Mouse (Mus musculus) lung, embryonic 15.5 days (tissue): Measurements from ENCODE around the gene Cacng3. TPM values are rescaled to one million over a fixed set of nuclear protein-coding genes. Genes with fewer than 3 reads are reported as not detected.
A peak's percentile ranks its signal among the peaks of the same experiment; 100 is the strongest.

Source experiments
- ATAC-seq: fragments of 200-750 bp; cut with Nextera tagmentation; 2 replicates; pipeline ENCODE4 v1.8.0; 2017; ENCODE audit warnings: moderate number of reproducible peaks, borderline replicate concordance; ENCODE audit not compliant: low FRiP score, low TSS enrichment; ENCODE audit errors: extremely low read depth
- H3K27ac ChIP-seq: fragments of 300-500 bp; sonication (generic); 2 replicates; pipeline ENCODE4 v1.5.1; 2015; ENCODE audit warnings: moderate library complexity, mild to moderate bottlenecking, inconsistent platforms
- H3K27me3 ChIP-seq: fragments of 300-500 bp; sonication (generic); 2 replicates; pipeline ENCODE4 v1.6.1; 2015; ENCODE audit warnings: inconsistent platforms
- H3K36me3 ChIP-seq: fragments of 300-500 bp; sonication (generic); 2 replicates; pipeline ENCODE4 v1.6.1; 2015; ENCODE audit warnings: inconsistent platforms
- H3K4me1 ChIP-seq: fragments of 300-500 bp; sonication (generic); 2 replicates; pipeline ENCODE4 v1.6.1; 2015; ENCODE audit warnings: inconsistent platforms
- H3K4me2 ChIP-seq: fragments of 300-500 bp; sonication (generic); 2 replicates; pipeline ENCODE4 v1.6.1; 2015; ENCODE audit warnings: inconsistent platforms, mild to moderate bottlenecking, moderate library complexity
- H3K4me3 ChIP-seq: fragments of 300-500 bp; sonication (generic); 2 replicates; pipeline ENCODE4 v1.5.1; 2015; ENCODE audit warnings: mild to moderate bottlenecking, inconsistent platforms
- H3K9ac ChIP-seq: fragments of 300-500 bp; sonication (generic); 2 replicates; pipeline ENCODE4 v1.6.1; 2015; ENCODE audit warnings: inconsistent platforms
- H3K9me3 ChIP-seq: fragments of 300-500 bp; sonication (generic); 2 replicates; pipeline ENCODE4 v1.6.1; 2016; ENCODE audit warnings: inconsistent platforms
- WGBS: fragments of 180-500 bp; shearing (Covaris S2); methylation state at CpG from one replicate; pipeline ENCODE4 v1.1.7; 2015; 5-methylcytosine and 5-hydroxymethylcytosine counted together
- polyA plus RNA-seq: library from polyadenylated mRNA; unstranded; fragments of >200 nt; fragmentation: Nextera tagmentation; extraction: Ambion mirVana; gene quantifications from 2 replicates; pipeline ENCODE4 v1.2.1, GENCODE M21; 2015

The Cacng3 gene
- polyA plus RNA-seq: 0.10 and 0.13 TPM in 2 replicates

DNA sequence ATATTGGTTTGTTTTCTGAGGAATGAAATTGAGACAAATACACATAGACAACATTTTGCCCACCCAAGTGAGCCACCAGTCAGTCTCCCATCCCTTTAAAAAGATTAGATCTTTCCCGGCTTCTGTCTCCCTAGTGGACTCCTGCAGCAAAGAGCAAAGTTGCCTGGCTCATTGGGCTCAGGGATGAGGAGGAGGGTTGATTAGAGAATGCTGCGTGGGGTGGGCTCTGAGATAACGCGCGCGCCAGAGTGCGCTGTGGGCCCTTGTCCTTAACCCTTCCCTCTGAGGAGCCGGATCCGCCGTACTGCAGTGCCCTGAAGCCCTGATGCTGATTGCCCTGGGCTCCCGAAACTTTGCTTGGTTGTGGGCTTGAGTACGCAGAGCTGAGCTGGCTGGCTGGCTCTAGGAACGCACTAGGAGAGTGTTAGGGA lies at the start of gene Cacng3:
Cacng3 (plus strand) TSS at position 51 of the 431 bp plus-strand sequence.
- H3K9me3 ChIP-seq: no peaks in the 10 kb centered on the region
- WGBS: 16% methylated on average over 13 of the region's 13 CpGs
- H3K4me2 ChIP-seq: peak within 1 kb of the TSS; percentile 43
- H3K4me3 ChIP-seq: no peak within 1 kb of the TSS
- peaks cover 15% of the 10 kb centered on the region for H3K27me3 ChIP-seq
- H3K4me1 ChIP-seq: peaks cover 6% of the 10 kb centered on the region; the same call in 1 of the 2 replicates
- no peak for ATAC-seq
- no peaks in the 10 kb centered on the region for H3K36me3 ChIP-seq
- no peak within 1 kb of the TSS for H3K27ac ChIP-seq
- H3K9ac ChIP-seq: no peak within 1 kb of the TSS

DNA sequence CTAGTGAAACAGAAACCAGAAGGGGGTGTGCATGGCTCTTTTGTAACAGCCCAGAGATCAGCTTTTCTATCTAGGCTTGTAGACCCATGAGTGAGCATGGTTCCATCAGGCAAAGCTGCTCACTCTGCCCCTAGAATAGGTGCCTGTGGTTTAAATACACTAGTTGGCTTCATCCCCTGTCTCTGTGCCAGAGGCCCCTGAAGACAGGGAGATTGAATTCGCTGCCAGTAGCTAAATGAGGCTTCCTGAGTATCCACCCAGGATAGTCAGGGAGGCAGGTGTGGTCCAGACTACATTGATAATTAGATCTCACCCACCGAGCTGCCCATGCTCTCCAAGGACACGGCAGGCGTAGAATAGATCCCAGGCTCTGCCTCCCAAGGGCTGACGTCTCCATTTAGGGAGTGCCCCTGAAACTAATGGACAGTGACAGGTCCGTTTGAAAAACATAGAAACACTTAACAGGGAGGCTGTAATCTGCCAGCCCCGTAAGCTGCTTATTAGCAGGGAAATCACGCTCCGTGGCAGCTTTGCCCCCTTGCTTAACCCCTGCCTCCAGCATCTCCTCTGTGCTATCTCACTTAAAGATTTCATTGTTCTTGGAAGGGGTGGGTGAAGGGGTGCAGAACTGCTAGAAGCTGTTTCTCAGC lies 48.0 kb upstream of the Cacng3 start:
- Histone ChIP-seq H3K9ac (no peak overlapping the region), H3K4me3 (no peak overlapping the region), H3K27ac (no peak overlapping the region), H3K4me2 (no peak overlapping the region), H3K4me1 (no peaks in the 10 kb centered on the region), H3K9me3 (no peaks in the 10 kb centered on the region), H3K36me3 (no peaks in the 10 kb centered on the region), H3K27me3 (no peaks in the 10 kb centered on the region)
- WGBS: 56% methylated on average over 9 of the region's 9 CpGs
- no peak for ATAC-seq

DNA sequence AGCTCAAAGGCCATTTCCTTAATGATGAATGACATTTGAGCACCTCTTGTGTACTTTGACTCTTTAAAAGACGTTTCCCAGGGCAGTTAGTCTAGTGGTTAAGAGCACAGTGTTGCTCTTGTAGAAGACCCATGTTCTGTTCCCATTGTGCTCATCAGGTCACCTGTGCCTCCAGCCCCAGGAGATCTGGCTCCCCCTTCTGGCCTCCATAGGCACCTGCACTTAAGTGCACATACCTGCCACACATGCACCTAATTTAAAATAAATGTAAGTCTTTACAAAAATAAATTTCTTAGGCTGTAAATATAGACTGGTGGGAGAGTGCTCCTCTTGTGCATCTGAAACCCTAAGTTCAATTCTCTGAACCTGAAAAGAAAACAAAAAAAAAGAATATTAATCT lies 46.5 kb upstream of the Cacng3 start:
- Histone ChIP-seq H3K9me3 (no peaks in the 10 kb centered on the region), H3K27me3 (no peaks in the 10 kb centered on the region), H3K27ac (no peak overlapping the region), H3K4me3 (no peak overlapping the region), H3K4me2 (no peak overlapping the region), H3K9ac (no peak overlapping the region), H3K36me3 (no peaks in the 10 kb centered on the region), H3K4me1 (no peaks in the 10 kb centered on the region; the same call in 1 of the 2 replicates)
- WGBS: 35% methylated on average over 1 of the region's 1 CpGs
- no peak for ATAC-seq

DNA sequence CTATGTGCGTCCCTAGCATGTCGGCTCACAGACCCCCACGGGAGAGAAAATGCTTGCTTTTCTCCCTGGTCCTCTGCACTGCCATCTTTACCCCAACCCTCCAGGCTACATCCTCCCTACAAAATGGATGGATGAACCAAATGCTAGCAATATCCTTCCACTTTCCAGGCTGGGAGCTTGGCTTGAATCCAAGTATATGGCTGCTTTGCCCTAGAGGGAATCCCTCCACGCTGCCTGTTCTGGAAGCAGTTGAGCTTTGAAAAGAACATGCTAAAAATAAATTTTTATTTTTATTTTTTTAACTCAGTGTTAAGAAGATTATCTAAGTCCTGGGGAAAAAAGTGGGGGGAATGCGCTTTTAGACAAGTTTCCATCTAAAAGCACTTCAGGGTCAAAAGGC lies 42.2 kb upstream of the Cacng3 start:
- WGBS: 81% methylated on average over 5 of the region's 5 CpGs
- no peaks in the 10 kb centered on the region for H3K36me3 ChIP-seq
- ATAC-seq: no peak
- no peak overlapping the region for H3K27ac ChIP-seq
- H3K9me3 ChIP-seq: no peaks in the 10 kb centered on the region
- H3K9ac ChIP-seq: no peak overlapping the region
- H3K4me2 ChIP-seq: no peak overlapping the region
- no peaks in the 10 kb centered on the region for H3K27me3 ChIP-seq
- peaks cover 13% of the 10 kb centered on the region for H3K4me1 ChIP-seq
- no peak overlapping the region for H3K4me3 ChIP-seq

DNA sequence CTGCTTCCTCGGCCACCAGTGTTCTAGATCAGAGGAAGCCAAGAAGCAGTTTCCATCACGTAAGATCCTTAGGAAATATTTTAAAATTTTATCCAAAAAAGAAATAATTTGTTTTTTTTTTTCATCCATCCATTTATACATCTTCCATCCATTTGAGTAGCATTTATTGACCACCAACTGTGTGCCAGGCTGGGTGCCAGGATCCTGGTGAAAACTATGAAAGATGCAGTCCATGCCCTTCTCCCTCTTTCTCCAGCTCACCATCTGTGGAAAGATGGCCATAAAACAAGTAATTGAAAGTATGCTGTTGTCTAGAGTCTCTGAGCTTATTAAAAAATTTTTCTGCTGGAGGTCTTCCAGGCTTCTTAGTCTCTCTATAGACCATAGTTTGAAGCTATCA lies 39.9 kb upstream of the Cacng3 start:
- Histone ChIP-seq H3K4me1 (peaks cover 13% of the 10 kb centered on the region), H3K9me3 (no peaks in the 10 kb centered on the region), H3K27me3 (no peaks in the 10 kb centered on the region), H3K9ac (no peak overlapping the region), H3K4me2 (no peak overlapping the region), H3K36me3 (no peaks in the 10 kb centered on the region), H3K4me3 (no peak overlapping the region), H3K27ac (no peak overlapping the region)
- WGBS: 88% methylated on average over 2 of the region's 2 CpGs
- ATAC-seq: no peak

DNA sequence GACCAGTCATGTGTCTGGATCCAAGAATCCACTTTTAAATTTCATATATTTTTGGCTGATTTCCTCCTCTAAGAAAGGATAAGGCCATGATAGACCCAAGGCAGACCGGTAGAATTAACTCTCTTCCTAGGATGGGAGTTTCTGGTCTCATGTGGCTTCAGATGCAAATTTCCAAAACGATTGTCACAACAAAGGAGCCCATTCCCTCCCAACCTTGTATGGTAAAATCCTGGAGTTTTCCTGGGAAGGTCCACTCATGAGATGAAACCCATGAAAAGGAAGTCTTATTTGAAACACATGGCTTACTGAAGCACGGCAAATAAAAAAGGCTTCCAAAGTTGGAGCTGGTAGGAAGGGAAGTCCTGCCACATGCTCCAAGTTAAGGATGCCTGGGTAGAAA lies 39.1 kb upstream of the Cacng3 start:
- Histone ChIP-seq H3K4me1 (peaks cover 13% of the 10 kb centered on the region), H3K36me3 (no peaks in the 10 kb centered on the region), H3K4me2 (no peak overlapping the region), H3K9ac (no peak overlapping the region), H3K4me3 (no peak overlapping the region), H3K27ac (no peak overlapping the region), H3K27me3 (no peaks in the 10 kb centered on the region), H3K9me3 (no peaks in the 10 kb centered on the region)
- 66% methylated on average over 3 of the region's 3 CpGs for WGBS
- ATAC-seq: no peak

DNA sequence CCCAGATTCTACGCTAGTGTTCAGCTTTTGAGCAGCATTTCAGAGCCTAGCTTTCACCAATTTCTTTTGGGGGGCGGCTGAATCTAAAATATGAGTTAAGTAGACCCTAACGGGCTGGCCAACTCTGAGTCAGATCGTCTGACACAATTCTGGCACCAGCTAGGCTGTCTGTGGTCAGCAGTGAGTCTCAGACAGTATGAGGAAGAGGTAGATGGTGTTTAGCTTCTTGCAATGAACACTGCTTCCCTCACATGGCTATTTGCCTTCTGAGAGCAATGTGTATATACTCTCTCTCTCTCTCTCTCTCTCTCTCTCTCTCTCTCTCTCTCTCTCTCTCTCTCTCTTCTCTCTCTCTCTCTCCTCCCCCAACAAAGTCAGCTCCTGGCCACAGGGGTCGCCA lies 37.3 kb upstream of the Cacng3 start:
- Histone ChIP-seq H3K9me3 (no peaks in the 10 kb centered on the region), H3K27me3 (no peaks in the 10 kb centered on the region), H3K4me3 (no peak overlapping the region), H3K36me3 (no peaks in the 10 kb centered on the region), H3K9ac (no peak overlapping the region), H3K4me2 (no peak overlapping the region), H3K4me1 (peaks cover 13% of the 10 kb centered on the region), H3K27ac (peak overlapping the region; percentile 30)
- ATAC-seq: peak; percentile 63; the same call in 1 of the 2 replicates
- 50% methylated on average over 5 of the region's 5 CpGs for WGBS

DNA sequence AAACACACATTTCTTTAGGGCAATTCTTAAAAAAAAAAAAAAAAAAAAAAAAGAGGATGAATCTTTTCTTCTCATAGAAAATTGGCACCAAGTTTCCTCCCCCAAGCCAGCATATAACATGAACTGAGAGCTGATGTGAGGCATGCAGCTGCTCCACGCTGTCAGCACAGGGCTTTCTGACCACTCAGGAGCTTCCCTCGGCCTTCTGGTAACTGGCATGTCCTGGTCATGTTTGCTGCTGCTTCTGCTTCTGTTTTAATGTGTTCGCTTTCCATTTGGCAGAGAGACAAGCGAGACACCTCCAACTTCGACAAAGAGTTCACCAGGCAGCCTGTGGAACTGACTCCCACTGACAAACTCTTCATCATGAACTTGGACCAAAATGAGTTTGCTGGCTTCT lies 36.8 kb upstream of the Cacng3 start:
- no peaks in the 10 kb centered on the region for H3K36me3 ChIP-seq
- 48% methylated on average over 5 of the region's 5 CpGs for whole genome bisulfite sequencing
- H3K4me3 ChIP-seq: no peak overlapping the region
- ATAC-seq: peak; percentile 82; the same call in 1 of the 2 replicates
- H3K4me2 ChIP-seq: no peak overlapping the region
- H3K9me3 ChIP-seq: no peaks in the 10 kb centered on the region
- H3K27me3 ChIP-seq: no peaks in the 10 kb centered on the region
- peaks cover 13% of the 10 kb centered on the region; the same call in 1 of the 2 replicates for H3K4me1 ChIP-seq
- no peak overlapping the region for H3K9ac ChIP-seq
- peak overlapping the region; percentile 30; the same call in 1 of the 2 replicates for H3K27ac ChIP-seq

DNA sequence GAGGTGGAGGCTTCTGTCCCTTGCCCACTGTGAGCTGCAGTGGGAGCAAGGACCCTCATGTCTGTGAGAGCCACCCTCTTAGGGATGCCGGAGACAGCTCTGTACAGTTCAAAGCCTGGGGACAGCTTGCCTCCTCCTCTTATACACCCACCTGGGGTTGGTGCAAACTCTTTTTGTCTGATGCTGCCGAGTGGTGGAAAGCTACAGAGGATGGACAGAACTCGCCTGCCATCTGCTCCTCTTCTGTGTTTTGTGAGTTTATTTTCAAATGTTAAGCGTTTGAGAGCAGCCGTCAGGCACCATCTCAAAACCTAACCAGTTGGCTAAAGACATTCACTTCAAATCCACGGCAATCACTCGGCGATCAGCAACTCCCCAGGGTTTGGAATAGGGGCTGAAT lies 26.6 kb upstream of the Cacng3 start:
- Histone ChIP-seq H3K27ac (no peak overlapping the region), H3K9ac (no peak overlapping the region), H3K4me3 (no peak overlapping the region), H3K36me3 (no peaks in the 10 kb centered on the region), H3K9me3 (no peaks in the 10 kb centered on the region), H3K4me2 (no peak overlapping the region), H3K27me3 (no peaks in the 10 kb centered on the region), H3K4me1 (no peaks in the 10 kb centered on the region)
- WGBS: 80% methylated on average over 8 of the region's 8 CpGs
- no peak for ATAC-seq

DNA sequence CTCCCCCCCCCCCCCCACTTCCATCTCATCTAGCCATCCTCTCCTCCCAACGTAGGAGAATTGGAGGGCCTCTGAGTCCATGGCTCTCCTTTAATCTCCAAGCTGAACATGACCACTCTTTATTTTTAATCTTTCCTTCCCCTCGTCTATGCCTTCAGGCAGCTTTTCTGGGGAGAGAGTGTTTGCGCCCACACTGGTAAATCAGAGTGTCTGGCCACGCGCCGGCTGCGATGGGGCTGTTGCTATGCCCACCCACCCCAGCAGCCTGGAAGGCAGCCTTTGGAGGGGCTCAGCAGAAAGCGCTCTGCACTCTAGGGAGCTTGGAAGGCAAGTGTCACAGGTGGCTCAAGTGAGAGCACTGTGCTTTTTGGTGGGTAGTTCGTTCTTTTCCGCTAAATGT lies 21.0 kb upstream of the Cacng3 start:
- no peak overlapping the region for H3K4me3 ChIP-seq
- no peaks in the 10 kb centered on the region for H3K4me1 ChIP-seq
- H3K27ac ChIP-seq: no peak overlapping the region
- 74% methylated on average over 10 of the region's 10 CpGs for WGBS
- H3K27me3 ChIP-seq: no peaks in the 10 kb centered on the region
- H3K9me3 ChIP-seq: no peaks in the 10 kb centered on the region
- H3K4me2 ChIP-seq: no peak overlapping the region
- ATAC-seq: no peak
- no peaks in the 10 kb centered on the region for H3K36me3 ChIP-seq
- H3K9ac ChIP-seq: no peak overlapping the region

DNA sequence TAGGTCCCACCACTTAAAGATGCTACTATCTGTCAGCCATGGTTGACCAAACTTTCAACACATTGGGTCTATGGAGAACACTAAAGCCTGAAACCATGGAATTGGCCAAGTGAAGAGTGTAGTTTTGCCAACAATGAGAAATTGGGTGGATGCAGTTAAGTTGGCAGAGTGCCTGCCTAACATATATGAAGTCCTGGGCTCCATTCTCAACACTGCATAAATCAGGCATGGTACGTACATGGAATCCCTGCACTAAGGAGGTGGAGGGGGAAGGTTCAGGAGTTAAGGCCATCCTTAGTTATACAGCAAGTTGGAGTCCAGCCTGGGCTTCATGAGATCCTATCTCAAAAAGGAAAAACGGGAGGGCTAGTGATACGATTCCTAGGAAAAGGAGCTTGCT lies 17.8 kb upstream of the Cacng3 start:
- Histone ChIP-seq H3K27ac (no peak overlapping the region), H3K9me3 (no peaks in the 10 kb centered on the region), H3K9ac (no peak overlapping the region), H3K27me3 (no peaks in the 10 kb centered on the region), H3K4me1 (no peaks in the 10 kb centered on the region), H3K4me3 (no peak overlapping the region), H3K36me3 (no peaks in the 10 kb centered on the region), H3K4me2 (no peak overlapping the region)
- 48% methylated on average over 3 of the region's 3 CpGs for WGBS
- no peak for ATAC-seq

DNA sequence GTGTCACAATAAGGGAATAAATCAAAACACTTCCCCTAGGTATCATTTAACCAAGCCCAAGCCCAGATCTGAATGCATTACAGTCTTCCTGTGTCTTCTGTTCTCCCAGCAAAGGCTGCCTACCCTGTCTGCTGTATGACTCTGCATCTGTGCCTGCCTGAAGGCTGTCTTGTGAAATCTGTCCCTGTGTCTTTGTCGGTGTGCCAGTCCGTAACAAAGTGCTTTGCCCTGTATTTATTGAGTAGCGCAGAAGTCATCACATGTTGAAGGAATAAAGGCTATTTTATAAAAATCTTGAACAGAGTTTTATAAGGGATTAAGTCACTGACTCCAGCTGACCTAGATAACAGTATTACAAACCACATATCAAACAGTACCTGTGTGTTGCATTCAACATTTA lies 13.6 kb upstream of the Cacng3 start:
- 88% methylated on average over 3 of the region's 3 CpGs for WGBS
- H3K36me3 ChIP-seq: no peaks in the 10 kb centered on the region

More for the DNA sequence above, 13.6 kb upstream of the Cacng3 start:
- Histone ChIP-seq H3K27ac (no peak overlapping the region), H3K9me3 (no peaks in the 10 kb centered on the region), H3K9ac (no peak overlapping the region), H3K4me3 (no peak overlapping the region), H3K4me1 (no peaks in the 10 kb centered on the region), H3K27me3 (no peaks in the 10 kb centered on the region), H3K4me2 (no peak overlapping the region)
- no peak for ATAC-seq
